Mouse (Mus musculus): ENCODE data around the gene Boll.
"Not testable (repeated sequence)": the region's sequence is repeated elsewhere in the genome, so short reads cannot be mapped to it uniquely, and the experiment has no call there.

Gene Boll

GRCm38 (mm10) chr1:55363044-55363565 is at the start of gene Boll:
TSS of gene Boll (minus strand) at chr1:55363469.
- peak; percentile 29 for DNase-seq (ENCODE audit: low spot score)

DNA sequence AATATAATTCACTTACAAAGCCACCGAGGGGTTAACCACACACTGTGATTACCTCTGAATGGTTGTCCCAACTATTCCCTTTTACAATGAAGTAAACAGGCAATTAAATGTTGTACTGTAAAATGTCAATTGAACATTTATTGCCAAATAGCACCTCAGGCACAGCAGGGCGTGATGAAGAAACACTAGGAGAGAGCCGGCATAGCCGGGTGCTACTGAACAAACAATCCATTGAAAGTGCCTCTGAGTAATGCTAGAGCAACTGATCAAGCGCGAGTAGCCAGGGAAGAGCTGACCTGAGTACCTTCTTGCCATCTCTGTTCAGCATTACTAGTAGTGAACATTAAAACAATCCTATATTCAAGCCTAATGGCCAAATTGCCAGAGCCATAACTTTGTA is 49.3 kb upstream of the Boll start:
- DNase-seq (ENCODE audit: low spot score), result no peak

DNA sequence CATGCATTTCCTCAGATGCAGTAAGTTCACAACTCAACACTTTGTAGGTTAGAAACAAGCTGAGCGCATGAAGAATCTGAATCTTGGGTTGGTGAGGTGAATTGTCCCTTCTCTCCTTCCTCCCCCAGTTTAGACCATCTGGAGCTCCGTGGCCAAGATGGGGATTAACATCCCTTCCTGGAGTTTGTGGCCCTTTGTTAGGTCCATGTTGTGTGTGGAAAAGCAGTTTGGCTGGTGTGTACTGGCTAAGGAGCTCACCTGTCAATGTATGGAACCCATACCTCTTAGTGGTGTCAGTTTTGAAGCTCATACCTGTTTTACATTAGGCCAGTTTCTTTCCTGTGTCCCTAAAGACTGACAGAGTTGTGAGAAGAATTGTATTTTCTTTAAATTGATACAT is 47.8 kb upstream of the Boll start:
- DNase-seq (ENCODE audit: low spot score), result no peak

DNA sequence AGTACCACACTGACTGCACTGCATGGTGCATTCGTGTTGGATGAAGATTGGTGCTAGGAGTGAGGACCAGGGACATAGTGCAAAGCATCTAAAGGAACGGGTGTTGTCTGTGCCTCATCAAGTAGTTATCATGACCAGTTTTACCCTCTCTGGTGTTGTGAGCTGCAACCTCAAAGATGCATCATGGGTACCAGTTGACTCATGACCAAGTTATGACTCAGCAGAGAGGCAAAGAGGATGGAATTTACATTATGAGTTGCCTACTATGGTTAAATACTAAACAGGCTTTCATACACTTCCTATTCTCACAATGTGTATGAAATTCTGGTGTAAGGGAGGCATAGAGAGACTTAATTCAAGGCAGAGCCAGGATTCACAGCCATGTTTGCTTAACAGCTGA is 47.4 kb upstream of the Boll start:
- no peak for DNase-seq (ENCODE audit: low spot score)

- no peak for DNase-seq (ENCODE audit: low spot score)
Observed at GRCm38 (mm10) chr1:55406531-55407375, 43.5 kb upstream of the Boll start.

DNA sequence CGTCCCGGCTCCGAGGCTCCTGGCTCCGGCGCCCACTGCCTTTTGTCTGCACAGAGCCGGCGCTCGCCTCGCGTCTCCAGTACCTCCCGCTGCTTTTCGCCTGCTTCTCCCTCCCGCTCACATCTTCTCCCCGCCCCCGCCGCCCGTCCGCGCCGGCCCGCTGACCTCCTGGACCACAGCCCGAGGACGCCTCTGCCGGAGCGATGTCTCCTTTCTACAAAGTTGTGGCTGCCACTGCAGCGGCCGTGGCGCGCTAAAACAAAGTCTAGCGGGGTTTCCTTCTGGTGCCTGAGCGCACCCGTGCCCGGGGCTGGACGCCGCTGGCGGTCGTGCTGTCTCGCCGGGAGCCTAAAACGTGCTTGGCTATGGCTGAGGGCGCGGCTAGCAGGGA is 42.7 kb upstream of the Boll start:
- peak; percentile 67 for DNase-seq (ENCODE audit: low spot score)

- peak; percentile 85 for DNase-seq (ENCODE audit: low spot score)
Observed at GRCm38 (mm10) chr1:55405272-55406022, 42.2 kb upstream of the Boll start, which contains the start of gene Plcl1. TSS of gene Plcl1 (plus strand) at chr1:55405921.

- no peak for DNase-seq (ENCODE audit: low spot score)
Observed at GRCm38 (mm10) chr1:55404439-55404838, 41.2 kb upstream of the Boll start.

GRCm38 (mm10) chr1:55399891-55400290 is 36.6 kb upstream of the Boll start:
- no peak for DNase-seq (ENCODE audit: low spot score)

DNA sequence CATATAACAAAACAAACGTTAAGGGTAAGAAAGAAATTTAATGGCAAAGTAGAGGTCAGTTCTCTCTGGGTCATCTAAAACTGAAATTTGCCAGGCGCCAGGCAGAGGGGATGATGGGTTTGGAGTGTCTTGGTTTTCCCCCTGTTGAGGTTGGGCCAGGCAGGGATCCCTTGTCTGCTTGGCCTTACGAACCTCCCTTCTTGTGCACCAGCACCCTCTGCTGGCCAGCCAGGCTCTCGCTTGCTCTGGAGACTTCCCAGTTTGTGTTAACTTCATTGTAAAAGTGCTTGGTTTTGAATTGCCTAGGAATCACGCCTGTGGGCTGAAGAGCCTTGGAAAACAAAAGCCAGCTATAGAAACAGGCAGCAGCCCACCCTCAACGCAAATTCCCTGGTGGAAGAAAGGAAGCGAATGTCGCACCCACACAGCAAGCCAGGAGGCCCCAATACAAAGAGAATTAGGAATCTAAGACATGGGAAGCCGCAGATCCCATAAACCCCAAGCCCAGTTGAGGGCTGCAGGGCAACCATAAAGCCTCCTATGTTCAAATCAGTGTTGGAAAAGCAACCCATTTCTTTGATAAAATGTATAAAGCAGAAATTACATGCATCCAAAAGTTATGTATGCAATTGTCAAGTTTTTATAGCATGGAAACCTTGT is 20.0 kb upstream of the Boll start:
- DNase-seq (ENCODE audit: low spot score), result peak; percentile 54

DNA sequence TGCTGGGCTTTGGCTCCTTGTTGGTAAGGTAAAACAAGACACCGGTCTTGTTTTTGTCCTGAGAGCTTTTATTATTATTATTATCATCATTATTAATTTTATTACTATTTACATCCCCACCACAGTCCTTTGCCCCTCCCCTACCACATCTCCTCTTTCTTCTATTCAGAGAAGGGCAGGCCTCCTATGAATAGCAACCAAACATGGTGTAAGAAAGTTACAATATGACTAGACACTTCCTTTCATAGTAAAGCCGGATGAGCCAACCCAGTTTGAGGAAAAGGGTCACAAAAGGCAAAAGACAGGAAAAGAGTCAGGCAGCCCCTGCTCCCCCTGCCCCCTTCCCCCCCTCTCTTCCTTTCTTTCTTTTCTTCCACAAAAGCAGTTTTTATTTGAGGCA is 17.3 kb upstream of the Boll start:
- DNase-seq (ENCODE audit: low spot score), result no peak

DNA sequence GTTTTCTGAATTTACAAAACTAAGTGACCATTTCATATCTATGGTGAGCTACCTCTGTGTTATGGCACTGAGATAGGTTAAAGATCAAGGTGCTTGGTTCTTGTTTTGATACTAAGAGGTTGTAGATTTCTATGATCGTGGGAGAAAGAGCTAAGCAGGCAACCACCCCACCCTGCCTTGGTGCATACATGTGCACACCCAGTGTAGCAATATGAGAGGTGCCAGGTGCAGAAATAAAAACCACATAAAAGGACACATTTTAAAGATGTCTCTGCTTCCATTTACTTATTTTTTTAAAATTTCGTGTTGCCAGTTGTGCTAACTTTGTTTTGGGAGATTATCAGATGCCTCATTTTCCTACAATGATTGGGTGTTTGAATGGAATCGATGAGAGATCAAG is 9.4 kb upstream of the Boll start:
- DNase-seq (ENCODE audit: low spot score), result no peak

DNA sequence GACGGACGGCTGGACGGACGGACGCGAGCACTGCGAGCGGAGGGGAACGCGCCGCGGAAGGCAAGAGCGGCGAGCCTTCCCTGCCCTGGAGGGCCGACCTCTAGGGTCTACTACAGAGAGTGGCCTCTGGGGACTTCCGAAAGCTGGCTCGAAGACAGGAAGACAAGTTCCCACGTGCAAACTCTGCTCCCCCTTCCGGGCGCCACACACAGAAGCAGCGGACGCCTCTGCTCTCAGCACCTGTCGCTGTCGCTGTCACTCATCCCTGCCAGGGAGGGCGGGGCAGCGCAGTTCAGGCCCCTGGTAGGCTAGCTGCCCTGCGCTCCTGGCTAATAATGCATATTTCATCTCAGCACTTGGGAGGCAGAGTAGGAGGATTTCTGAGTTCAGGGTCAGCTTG is 317 bp upstream of the Boll start:
- no peak for DNase-seq (ENCODE audit: low spot score)

DNA sequence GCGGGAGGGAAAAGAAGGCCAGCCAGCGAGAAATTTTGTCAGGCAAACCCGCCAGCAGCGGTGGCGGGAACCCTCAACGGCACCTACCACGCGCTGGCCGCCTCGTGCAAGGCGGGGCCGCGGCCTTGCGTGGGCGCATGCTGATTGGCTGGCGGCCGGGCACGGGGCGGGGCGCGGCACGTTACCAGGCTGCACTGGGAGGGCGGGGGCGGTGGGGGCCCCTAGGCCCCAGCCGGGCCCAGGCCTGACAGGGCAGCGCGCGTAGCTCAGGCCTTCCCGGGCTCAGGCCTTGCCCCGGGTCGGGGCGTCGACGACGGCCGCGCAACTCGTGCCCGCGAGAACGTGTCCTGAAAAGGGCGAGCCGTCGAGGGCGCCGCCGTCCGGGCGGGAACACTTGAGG is 635 bp downstream of the Boll start:
- no peak for DNase-seq (ENCODE audit: low spot score)

GRCm38 (mm10) chr1:55351914-55352313 is 11.4 kb downstream of the Boll start:
- DNase-seq (ENCODE audit: low spot score), result not testable (repeated sequence)

GRCm38 (mm10) chr1:55325496-55325895 is 37.8 kb downstream of the Boll start:
- DNase-seq (ENCODE audit: low spot score), result not testable (repeated sequence)

- DNase-seq (ENCODE audit: low spot score), result no peak
Observed at GRCm38 (mm10) chr1:55301077-55301476, 62.2 kb downstream of the Boll start.

DNA sequence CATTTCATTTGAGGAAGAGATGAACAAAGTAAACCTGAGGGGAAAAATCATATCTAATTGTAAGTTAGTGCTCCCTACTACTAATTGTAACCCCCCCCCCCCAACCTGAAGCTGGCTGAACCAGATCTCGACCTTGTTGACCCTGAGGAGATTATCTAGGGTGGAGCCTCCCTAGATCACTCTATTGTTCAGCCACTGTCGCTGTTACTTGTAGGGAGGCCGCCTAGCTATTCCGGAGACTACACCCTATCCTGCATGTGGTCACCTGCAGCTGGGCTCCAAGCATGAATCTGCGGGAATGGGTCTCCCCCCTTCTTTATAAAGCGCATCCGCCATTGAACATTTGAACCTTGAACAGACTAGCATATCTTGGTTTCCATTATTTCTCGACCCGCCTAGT is 84.2 kb downstream of the Boll start:
- no peak for DNase-seq (ENCODE audit: low spot score)

DNA sequence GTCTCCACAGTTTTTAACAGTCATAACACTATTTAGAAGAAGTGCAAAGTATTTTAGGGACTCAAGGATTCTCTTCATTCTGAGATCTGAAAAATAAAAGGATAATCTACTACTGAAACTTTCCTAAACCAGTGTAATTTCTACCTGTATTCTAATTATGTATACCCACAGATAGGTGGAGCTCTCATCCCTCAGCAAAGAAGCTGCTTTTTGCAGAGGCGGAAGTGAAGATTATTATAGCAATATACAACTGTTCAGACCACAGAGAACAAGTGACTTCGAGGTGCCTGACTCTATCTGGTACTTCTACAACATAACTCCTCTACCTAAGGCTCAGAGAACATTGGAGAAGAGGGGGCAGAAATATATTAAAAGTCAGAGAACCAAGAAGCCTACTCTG is 97.8 kb downstream of the Boll start:
- no peak for DNase-seq (ENCODE audit: low spot score)

- no peak for DNase-seq (ENCODE audit: low spot score)
Observed at GRCm38 (mm10) chr1:55264385-55264784, 98.9 kb downstream of the Boll start.

DNA sequence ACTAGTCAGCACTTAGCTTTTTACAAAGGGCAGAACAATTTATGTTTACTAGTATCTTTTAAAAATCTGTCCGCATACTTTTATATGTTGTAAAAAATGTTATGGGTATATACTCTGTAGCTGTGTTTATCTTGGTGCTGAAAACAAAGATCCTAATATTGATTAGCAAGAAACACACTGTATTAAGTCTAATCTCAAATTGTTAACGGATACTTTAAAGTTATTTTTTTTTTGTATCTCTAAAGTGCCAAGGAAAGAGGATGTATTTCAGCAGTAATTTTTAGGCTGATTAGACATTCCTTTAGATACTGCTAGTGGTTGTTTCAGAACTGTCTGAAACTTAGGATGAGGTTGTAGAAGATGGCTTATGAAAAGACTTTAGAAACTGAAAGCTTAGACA is 116.9 kb downstream of the Boll start:
- no peak for DNase-seq (ENCODE audit: low spot score)

GRCm38 (mm10) chr1:55239237-55239636 is 124.0 kb downstream of the Boll start:
- no peak for DNase-seq (ENCODE audit: low spot score)

DNA sequence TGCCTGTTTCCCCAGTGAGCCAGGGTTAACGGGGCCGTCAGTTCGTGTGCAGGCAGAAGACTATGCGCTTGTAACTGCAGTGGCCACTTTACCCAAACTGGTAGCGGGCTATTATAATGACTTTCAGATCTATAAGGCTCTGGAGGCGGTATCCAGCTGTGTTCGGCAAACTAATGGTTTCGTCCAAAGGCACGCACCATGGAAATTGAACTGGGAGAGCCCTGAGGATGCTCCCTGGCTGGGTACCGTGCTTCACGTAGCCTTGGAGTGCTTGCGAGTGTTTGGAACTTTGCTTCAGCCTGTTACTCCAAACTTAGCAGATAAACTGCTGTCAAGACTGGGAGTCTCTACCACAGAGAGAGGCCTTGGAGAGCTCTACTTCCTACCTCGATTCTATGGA is 124.8 kb downstream of the Boll start:
- DNase-seq (ENCODE audit: low spot score), result no peak

All from ovary, postnatal 10 days (tissue).